Mouse (Mus musculus) heart, adult 2 months (tissue): ENCODE data around the gene Agap1. TPM values are rescaled to one million over a fixed set of nuclear protein-coding genes. Genes with fewer than 3 reads are reported as not detected.

ENCODE experiments used
- DNase-seq, 2 experiments: peaks; one replicate each; pipeline ENCODE4 v3.0.0; 2021
- H3K27ac ChIP-seq: fragments of 200-600 bp; 2 replicates; pipeline ENCODE4 v1.8.1; 2022
- H3K27me3 ChIP-seq: fragments of 200-500 bp; 2 replicates; pipeline ENCODE4 v1.6.1; 2012; ENCODE audit warnings: mild to moderate bottlenecking, low read length, inconsistent platforms, mixed read lengths; ENCODE audit not compliant: control insufficient read depth, insufficient read depth
- H3K36me3 ChIP-seq: fragments of 200-500 bp; 2 replicates; pipeline ENCODE4 v1.6.1; 2012; ENCODE audit warnings: low read length, inconsistent platforms; ENCODE audit not compliant: control insufficient read depth, insufficient read depth
- H3K4me1 ChIP-seq: fragments of 200-500 bp; 2 replicates; pipeline ENCODE4 v1.6.1; 2011; ENCODE audit warnings: low read length; ENCODE audit not compliant: control insufficient read depth, insufficient read depth
- H3K4me3 ChIP-seq: fragments of 200-600 bp; 2 replicates; pipeline ENCODE4 v1.8.1; 2022
- H3K79me2 ChIP-seq: fragments of 200-500 bp; replicated peaks from 2 replicates; pipeline ENCODE4 v1.6.1; 2012; ENCODE audit warnings: mild to moderate bottlenecking, inconsistent platforms, low read length, moderate library complexity, mixed read lengths; ENCODE audit not compliant: control insufficient read depth, insufficient read depth
- H3K9ac ChIP-seq: fragments of 200-500 bp; 2 replicates; pipeline ENCODE4 v1.6.1; 2012; ENCODE audit warnings: low read depth, mild to moderate bottlenecking, control low read depth, inconsistent platforms, low read length, mixed read lengths
- CTCF ChIP-seq: fragments of 200-600 bp; IDR thresholded peaks from 2 replicates; pipeline ENCODE4 v1.8.1; 2022; ENCODE audit warnings: antibody characterized with exemption, mild to moderate bottlenecking, moderate library complexity
- EP300 ChIP-seq: fragments of 200-500 bp; IDR thresholded peaks from 2 replicates; pipeline ENCODE4 v1.6.1; 2011; ENCODE audit warnings: low read depth, low read length, control low read depth; ENCODE audit not compliant: insufficient read depth
- POLR2A ChIP-seq: fragments of 200-500 bp; IDR thresholded peaks from 2 replicates; pipeline ENCODE4 v1.6.1; 2011; ENCODE audit warnings: mild to moderate bottlenecking, low read depth, low read length, control low read depth; ENCODE audit not compliant: insufficient read depth
- WGBS: fragments of 180-500 bp; shearing (Covaris S2); methylation state at CpG from one replicate; pipeline ENCODE4 v1.1.7; 2018; 5-methylcytosine and 5-hydroxymethylcytosine counted together
- intact Hi-C: fragments of 180-260 bp; cut with DNase I; formaldehyde crosslinking; loops from one replicate; pipeline ENCODE4 v1.15.1; 2025
- polyA plus RNA-seq: library from polyadenylated mRNA; depleted of rRNA; stranded (reverse); fragments of >200 nt; gene quantifications from 2 replicates; pipeline ENCODE4 v1.2.3, GENCODE M21; 2012
- total RNA-seq, 2 experiments: library from RNA; stranded (reverse); gene quantifications; 2 replicates each; pipeline ENCODE4 v1.2.3; 2021

Gene Agap1
- total and polyA plus RNA-seq, 3 experiments: 11.4 to 62.1 (median 59.0) TPM

GRCm38 (mm10) chr1:89539127-89539526, 84.5 kb downstream of the Agap1 start:
- Histone ChIP-seq H3K27ac (no peak overlapping the region), H3K9ac (no peak overlapping the region), H3K79me2 (peaks cover 8% of the 10 kb centered on the region), H3K36me3 (no peaks in the 10 kb centered on the region), H3K27me3 (no peaks in the 10 kb centered on the region), H3K4me1 (peaks cover 25% of the 10 kb centered on the region), H3K4me3 (no peak overlapping the region)
- TF ChIP-seq CTCF (no peak), POLR2A (no peak), EP300 (no peak)
- WGBS: 67% methylated on average over 13 of the region's 13 CpGs
- intact Hi-C loops: no loop called here
- no peak for DNase-seq

GRCm38 (mm10) chr1:89541151-89541550, 86.5 kb downstream of the Agap1 start:
- Histone ChIP-seq H3K79me2 (peaks cover 8% of the 10 kb centered on the region), H3K27ac (no peak overlapping the region), H3K9ac (no peak overlapping the region), H3K4me3 (no peak overlapping the region), H3K4me1 (peaks cover 21% of the 10 kb centered on the region), H3K27me3 (no peaks in the 10 kb centered on the region), H3K36me3 (no peaks in the 10 kb centered on the region)
- no peak for TF ChIP-seq POLR2A
- TF ChIP-seq EP300: no peak
- no peak for TF ChIP-seq CTCF
- intact Hi-C loops: no loop called here
- DNase-seq: no peak
- 94% methylated on average over 13 of the region's 13 CpGs for WGBS

GRCm38 (mm10) chr1:89542464-89542863, 87.9 kb downstream of the Agap1 start:
- DNase-seq: no peak
- no peaks in the 10 kb centered on the region for H3K27me3 ChIP-seq
- no peak for TF ChIP-seq EP300
- no peak for TF ChIP-seq CTCF
- no peak for TF ChIP-seq POLR2A
- H3K4me3 ChIP-seq: no peak overlapping the region
- H3K36me3 ChIP-seq: no peaks in the 10 kb centered on the region
- H3K9ac ChIP-seq: no peak overlapping the region
- 77% methylated on average over 6 of the region's 6 CpGs for WGBS
- peaks cover 24% of the 10 kb centered on the region for H3K4me1 ChIP-seq
- H3K79me2 ChIP-seq: peaks cover 8% of the 10 kb centered on the region
- intact Hi-C loops: no loop called here
- H3K27ac ChIP-seq: no peak overlapping the region

GRCm38 (mm10) chr1:89543312-89543711, 88.7 kb downstream of the Agap1 start:
- Histone ChIP-seq H3K4me1 (peaks cover 27% of the 10 kb centered on the region), H3K9ac (no peak overlapping the region), H3K79me2 (peaks cover 8% of the 10 kb centered on the region), H3K27me3 (no peaks in the 10 kb centered on the region), H3K36me3 (no peaks in the 10 kb centered on the region), H3K27ac (peak overlapping the region; percentile 58; the same call in 1 of the 2 replicates), H3K4me3 (no peak overlapping the region)
- DNase-seq: no peak
- TF ChIP-seq EP300 (no peak), POLR2A (no peak), CTCF (no peak)
- intact Hi-C loops: no loop called here
- 85% methylated on average over 6 of the region's 6 CpGs for WGBS

GRCm38 (mm10) chr1:89544094-89544493, 89.5 kb downstream of the Agap1 start:
- no peak overlapping the region for H3K4me3 ChIP-seq
- peak overlapping the region; percentile 58 for H3K27ac ChIP-seq
- peaks cover 29% of the 10 kb centered on the region for H3K4me1 ChIP-seq
- intact Hi-C loops: no loop called here
- 74% methylated on average over 4 of the region's 4 CpGs for WGBS
- H3K27me3 ChIP-seq: no peaks in the 10 kb centered on the region
- H3K79me2 ChIP-seq: peaks cover 10% of the 10 kb centered on the region
- DNase-seq: peak in 1 of 2 experiments; percentile 45
- H3K9ac ChIP-seq: no peak overlapping the region
- no peaks in the 10 kb centered on the region for H3K36me3 ChIP-seq
- TF ChIP-seq CTCF (no peak), POLR2A (no peak), EP300 (no peak)

- peaks cover 33% of the 10 kb centered on the region for H3K4me1 ChIP-seq
- H3K9ac ChIP-seq: no peak overlapping the region
- H3K27ac ChIP-seq: peak overlapping the region; percentile 24
- no peaks in the 10 kb centered on the region for H3K36me3 ChIP-seq
- no peak overlapping the region for H3K4me3 ChIP-seq
- H3K79me2 ChIP-seq: peaks cover 10% of the 10 kb centered on the region
- peak; percentile 70 to 74 for DNase-seq
- intact Hi-C loops: no loop called here
- H3K27me3 ChIP-seq: no peaks in the 10 kb centered on the region
- WGBS: 54% methylated on average over 4 of the region's 4 CpGs
- TF ChIP-seq POLR2A (no peak), EP300 (peak; percentile 40; the same call in 1 of the 2 replicates)
Measured at GRCm38 (mm10) chr1:89545099-89545498, 90.5 kb downstream of the Agap1 start.
